Mouse (Mus musculus) megakaryocyte, embryonic 14.5 days (primary cell): ENCODE measurements around the gene Dnah6. TPM values are rescaled to one million over a fixed set of nuclear protein-coding genes. Genes with fewer than 3 reads are reported as not detected.

Experiments used
- H3K27me3 ChIP-seq: replicated peaks from 2 replicates; pipeline ENCODE3; 2012; ENCODE audit warnings: inconsistent platforms
- H3K36me3 ChIP-seq: replicated peaks from 2 replicates; pipeline ENCODE3; 2012; ENCODE audit warnings: low read length, inconsistent platforms, mixed read lengths
- H3K4me1 ChIP-seq: 2 replicates; pipeline ENCODE4 v1.6.1; 2012; ENCODE audit warnings: inconsistent platforms
- H3K4me3 ChIP-seq: replicated peaks from 2 replicates; pipeline ENCODE3; 2012; ENCODE audit warnings: moderate library complexity, mild to moderate bottlenecking, inconsistent platforms
- H3K9me3 ChIP-seq: 2 replicates; pipeline ENCODE4 v1.6.1; 2012; ENCODE audit warnings: inconsistent platforms
- FLI1 ChIP-seq: IDR thresholded peaks from 2 replicates; pipeline ENCODE4 v1.6.1; 2012; ENCODE audit warnings: low read length, inconsistent platforms, mixed read lengths
- GATA1 ChIP-seq: IDR thresholded peaks from 3 replicates; pipeline ENCODE4 v1.6.1; 2012; ENCODE audit warnings: mixed read lengths, low read length, inconsistent platforms, borderline replicate concordance
- polyA plus RNA-seq: library from polyadenylated mRNA; stranded (reverse); fragments of >175 nt; gene quantifications from 2 replicates; pipeline ENCODE4 v1.2.3, GENCODE M21; 2012; ENCODE audit warnings: low replicate concordance; ENCODE audit not compliant: insufficient read depth

Dnah6 gene
- polyA plus RNA-seq, 1 experiment = not detected

GRCm38 (mm10) chr6:73251336-73251735 is 29.9 kb upstream of the Dnah6 start:
- H3K9me3 ChIP-seq = peaks cover 3% of the 10 kb centered on the region; the same call in 1 of the 2 replicates
- H3K36me3 ChIP-seq = peaks cover 27% of the 10 kb centered on the region
- no peak overlapping the region for H3K4me3 ChIP-seq
- no peak for TF ChIP-seq FLI1
- TF ChIP-seq GATA1 = no peak
- H3K4me1 ChIP-seq = peaks cover 43% of the 10 kb centered on the region
- no peaks in the 10 kb centered on the region for H3K27me3 ChIP-seq

GRCm38 (mm10) chr6:73249851-73250250 is 28.4 kb upstream of the Dnah6 start:
- Histone ChIP-seq H3K36me3 (peaks cover 25% of the 10 kb centered on the region), H3K27me3 (peaks cover 2% of the 10 kb centered on the region), H3K4me1 (peaks cover 38% of the 10 kb centered on the region), H3K9me3 (peaks cover 3% of the 10 kb centered on the region; the same call in 1 of the 2 replicates), H3K4me3 (peak overlapping the region; percentile 2)
- TF ChIP-seq FLI1 (no peak), GATA1 (no peak)

DNA sequence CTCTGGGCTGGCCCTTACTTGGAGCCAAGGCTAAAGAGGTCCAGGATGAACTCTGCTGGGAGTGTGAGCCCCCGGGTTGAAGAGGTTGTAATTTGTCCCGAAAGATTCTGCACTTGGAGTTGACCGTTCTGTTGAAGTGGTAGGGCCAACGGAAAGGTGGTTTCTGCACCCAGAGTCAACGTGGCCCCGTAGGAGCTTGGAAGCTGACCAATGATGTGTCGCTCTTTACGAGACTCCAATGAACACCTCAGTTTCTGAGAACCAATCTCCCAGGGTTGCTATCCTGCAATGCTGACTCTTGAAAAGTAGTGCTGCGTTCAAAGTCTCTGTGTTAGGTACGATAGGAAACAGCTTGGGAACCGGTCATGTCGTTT is 27.6 kb upstream of the Dnah6 start:
- Histone ChIP-seq H3K27me3 (peaks cover 2% of the 10 kb centered on the region), H3K4me1 (peaks cover 30% of the 10 kb centered on the region), H3K9me3 (peaks cover 3% of the 10 kb centered on the region; the same call in 1 of the 2 replicates), H3K4me3 (peak overlapping the region; percentile 98), H3K36me3 (peaks cover 18% of the 10 kb centered on the region)
- TF ChIP-seq GATA1 (no peak), FLI1 (no peak)

GRCm38 (mm10) chr6:73248237-73249048 is 27.0 kb upstream of the Dnah6 start, which contains the start of gene Suclg1:
Gene Suclg1, plus strand, starts transcription at chr6:73248382.
- Histone ChIP-seq H3K36me3 (peaks cover 18% of the 10 kb centered on the region), H3K4me1 (peaks cover 27% of the 10 kb centered on the region), H3K9me3 (peaks cover 3% of the 10 kb centered on the region; the same call in 1 of the 2 replicates), H3K27me3 (peaks cover 2% of the 10 kb centered on the region), H3K4me3 (peak within 1 kb of the TSS; percentile 98)
- no peak for TF ChIP-seq GATA1

DNA sequence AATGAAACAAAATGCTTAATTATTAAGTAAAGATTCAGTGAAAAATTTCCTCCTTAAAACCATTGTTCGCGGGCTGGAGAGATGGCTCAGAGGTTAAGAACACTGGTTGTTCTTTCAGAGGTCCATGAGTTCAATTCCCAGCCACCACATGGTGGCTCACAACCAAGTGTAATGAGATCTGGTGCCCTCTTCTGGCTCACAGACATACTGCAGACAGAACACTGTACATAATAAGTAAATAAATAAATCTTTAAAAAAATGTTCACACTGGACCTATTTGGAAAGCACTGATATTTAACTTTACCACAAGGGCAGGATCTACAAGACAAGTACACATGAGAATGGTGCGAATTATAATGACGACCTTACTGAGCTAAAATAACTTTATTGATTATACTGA is 26.0 kb upstream of the Dnah6 start:
- H3K4me1 ChIP-seq = peaks cover 17% of the 10 kb centered on the region
- H3K27me3 ChIP-seq = peaks cover 2% of the 10 kb centered on the region
- TF ChIP-seq GATA1 (no peak), FLI1 (no peak)
- H3K9me3 ChIP-seq = peaks cover 3% of the 10 kb centered on the region; the same call in 1 of the 2 replicates
- H3K4me3 ChIP-seq = peak overlapping the region; percentile 98
- peaks cover 12% of the 10 kb centered on the region for H3K36me3 ChIP-seq

DNA sequence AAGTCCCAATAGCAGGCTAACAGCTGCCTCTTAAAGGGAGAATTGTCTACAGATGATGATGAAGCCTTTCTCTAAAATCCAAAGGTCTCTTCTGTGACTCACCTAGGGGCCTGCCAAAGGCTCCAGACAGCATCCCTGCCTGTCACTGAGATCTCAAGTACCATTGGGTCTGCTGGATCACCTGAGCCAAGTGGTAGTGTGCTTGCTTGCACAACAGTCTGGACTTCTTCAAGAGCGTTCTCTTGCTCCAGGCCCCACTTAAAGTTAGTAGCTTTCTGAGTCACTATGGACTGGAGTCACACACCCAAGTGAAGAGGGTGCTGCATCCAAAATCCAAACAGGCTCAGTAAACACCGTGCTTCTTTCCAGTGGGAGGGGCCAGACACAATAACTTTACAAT is 25.4 kb upstream of the Dnah6 start:
- Histone ChIP-seq H3K4me3 (no peak overlapping the region), H3K4me1 (peaks cover 13% of the 10 kb centered on the region), H3K36me3 (peaks cover 6% of the 10 kb centered on the region), H3K27me3 (peaks cover 2% of the 10 kb centered on the region), H3K9me3 (no peaks in the 10 kb centered on the region)
- TF ChIP-seq GATA1 = no peak
- no peak for TF ChIP-seq FLI1

DNA sequence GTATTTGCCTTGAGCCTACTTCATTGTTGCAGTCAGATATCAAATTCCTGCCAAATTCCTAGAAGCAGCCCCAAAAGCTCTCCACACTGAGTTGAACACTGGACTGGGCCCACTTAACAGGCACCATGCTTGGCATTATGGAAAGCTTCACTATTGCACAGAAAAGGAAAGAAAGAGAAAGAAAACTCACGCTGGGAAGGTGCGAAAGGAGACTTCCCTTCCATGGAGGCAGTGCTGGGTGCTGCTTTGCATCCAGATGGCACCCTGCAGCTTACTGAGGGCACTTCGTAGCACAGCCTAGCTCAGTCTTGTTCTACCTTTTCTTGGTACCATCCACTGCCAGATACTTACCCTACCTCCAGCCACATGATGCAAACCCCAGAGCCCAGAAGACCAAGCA is 14.2 kb upstream of the Dnah6 start:
- Histone ChIP-seq H3K4me1 (no peaks in the 10 kb centered on the region), H3K9me3 (no peaks in the 10 kb centered on the region), H3K27me3 (peaks cover 11% of the 10 kb centered on the region), H3K4me3 (no peak overlapping the region), H3K36me3 (no peaks in the 10 kb centered on the region)
- TF ChIP-seq GATA1 (no peak), FLI1 (no peak)

DNA sequence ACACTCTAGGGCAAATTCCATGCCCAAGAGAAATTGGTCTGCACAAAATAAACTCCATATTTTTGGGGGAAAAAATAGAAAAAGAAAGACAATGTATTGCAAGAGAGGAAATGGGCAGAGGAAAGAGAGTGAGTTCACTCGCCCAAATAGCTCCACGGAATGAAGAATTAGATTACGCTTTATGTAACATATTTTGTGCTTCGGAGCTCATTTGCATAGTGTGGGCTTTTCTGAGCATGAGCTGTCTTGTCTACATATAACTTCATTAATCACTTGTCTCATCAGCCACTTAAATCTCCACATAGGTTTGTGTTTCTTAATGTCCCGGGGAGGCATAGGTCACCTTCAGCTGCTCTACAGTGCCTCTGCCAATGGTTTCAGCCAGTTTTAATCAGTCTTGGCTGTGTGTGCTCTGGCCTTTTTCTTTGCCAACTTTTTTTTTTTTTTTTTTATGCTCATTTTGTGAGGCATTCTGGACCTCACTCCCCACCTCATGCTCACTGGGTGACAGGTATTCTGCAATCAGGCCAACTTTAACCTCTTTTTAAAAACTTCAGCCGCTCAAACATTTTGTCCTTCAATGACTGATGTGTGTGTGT is 12.9 kb upstream of the Dnah6 start:
- Histone ChIP-seq H3K36me3 (no peaks in the 10 kb centered on the region), H3K27me3 (peaks cover 14% of the 10 kb centered on the region), H3K4me1 (no peaks in the 10 kb centered on the region), H3K9me3 (no peaks in the 10 kb centered on the region), H3K4me3 (no peak overlapping the region)
- TF ChIP-seq GATA1 = no peak
- TF ChIP-seq FLI1 = no peak

GRCm38 (mm10) chr6:73233202-73233726 is 11.8 kb upstream of the Dnah6 start:
- H3K4me3 ChIP-seq = no peak overlapping the region
- TF ChIP-seq GATA1 (no peak), FLI1 (no peak)

DNA sequence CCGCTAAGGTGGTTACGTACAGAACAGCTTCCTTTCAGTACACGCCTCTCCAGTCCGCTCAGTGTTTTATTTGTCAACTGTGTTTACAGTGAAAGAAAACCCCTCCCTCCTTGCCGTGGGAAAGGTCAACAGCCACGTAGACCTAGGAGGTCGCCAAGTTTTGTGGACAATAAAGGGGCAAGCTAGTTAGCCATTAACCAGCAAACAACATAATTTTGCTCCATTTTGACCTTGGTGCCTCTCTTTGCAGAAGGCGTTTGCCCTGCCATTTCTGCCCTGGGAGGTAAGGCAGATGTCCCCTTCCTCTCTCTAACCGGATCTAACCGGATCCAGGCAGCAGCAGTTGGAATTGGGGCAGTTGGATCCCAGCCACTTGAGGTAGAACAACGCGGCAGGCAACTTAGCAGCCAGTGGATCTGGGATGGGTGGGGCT is 10.7 kb upstream of the Dnah6 start:
- Histone ChIP-seq H3K36me3 (no peaks in the 10 kb centered on the region), H3K4me3 (no peak overlapping the region), H3K4me1 (0 out of 2 replicates have a peak, but pooled peaks cover 3% of the 10 kb centered on the region), H3K9me3 (no peaks in the 10 kb centered on the region), H3K27me3 (peaks cover 19% of the 10 kb centered on the region)
- TF ChIP-seq FLI1 = no peak
- no peak for TF ChIP-seq GATA1

More at GRCm38 (mm10) chr6:73233202-73233726, 11.8 kb upstream of the Dnah6 start:
- H3K27me3 ChIP-seq = peaks cover 19% of the 10 kb centered on the region
- no peaks in the 10 kb centered on the region for H3K9me3 ChIP-seq
- 0 out of 2 replicates have a peak, but pooled peaks cover 3% of the 10 kb centered on the region for H3K4me1 ChIP-seq
- H3K36me3 ChIP-seq = no peaks in the 10 kb centered on the region
